Mouse (Mus musculus) hindbrain, embryonic 10.5 days (tissue): ENCODE results near the gene Cttn. TPM values are rescaled to one million over a fixed set of nuclear protein-coding genes. Genes with fewer than 3 reads are reported as not detected.

Experiments
- DNase-seq: peaks from one replicate; pipeline ENCODE4 v3.0.0-alpha.2; 2017; ENCODE audit warnings: low spot score
- H3K27ac ChIP-seq: fragments of 300-500 bp; sonication (generic); 2 replicates; pipeline ENCODE4 v1.5.1; 2016; ENCODE audit warnings: mild to moderate bottlenecking, moderate library complexity
- H3K27me3 ChIP-seq: fragments of 300-500 bp; sonication (generic); 2 replicates; pipeline ENCODE4 v1.6.1; 2016; ENCODE audit warnings: mild to moderate bottlenecking; ENCODE audit not compliant: poor library complexity, insufficient read depth, severe bottlenecking
- H3K36me3 ChIP-seq: fragments of 300-500 bp; sonication (generic); 2 replicates; pipeline ENCODE4 v1.6.1; 2016; ENCODE audit warnings: mild to moderate bottlenecking, moderate library complexity
- H3K4me1 ChIP-seq: fragments of 300-500 bp; sonication (generic); replicated peaks from 2 replicates; pipeline ENCODE4 v1.6.1; 2016; ENCODE audit warnings: mild to moderate bottlenecking
- H3K4me3 ChIP-seq: fragments of 300-500 bp; sonication (generic); 2 replicates; pipeline ENCODE4 v1.5.1; 2016; ENCODE audit warnings: mild to moderate bottlenecking, moderate library complexity
- H3K9me3 ChIP-seq: fragments of 300-500 bp; sonication (generic); 2 replicates; pipeline ENCODE4 v1.6.1; 2016; ENCODE audit warnings: mild to moderate bottlenecking, moderate library complexity
- whole genome bisulfite sequencing: fragments of 180-500 bp; shearing (Covaris S2); methylation state at CpG from one replicate; pipeline ENCODE4 v1.1.7; 2016; 5-methylcytosine and 5-hydroxymethylcytosine counted together
- polyA plus RNA-seq: library from polyadenylated mRNA; unstranded; fragments of >200 nt; fragmentation: Nextera tagmentation; extraction: Ambion mirVana; gene quantifications from 2 replicates; pipeline ENCODE4 v1.2.1, GENCODE M21; 2016

The Cttn gene
- polyA plus RNA-seq, 1 experiment from 2014 or later: 205 TPM

- H3K27ac ChIP-seq: peak overlapping the region; percentile 91
- H3K36me3 ChIP-seq: peaks cover 24% of the 10 kb centered on the region
- DNase-seq: no peak
- H3K4me1 ChIP-seq: peaks cover 20% of the 10 kb centered on the region
- H3K27me3 ChIP-seq: no peaks in the 10 kb centered on the region
- peak overlapping the region; percentile 76 for H3K4me3 ChIP-seq
- no peaks in the 10 kb centered on the region for H3K9me3 ChIP-seq
- 87% methylated on average over 2 of the region's 2 CpGs for WGBS
Measured at GRCm38 (mm10) chr7:144471103-144471502, 294 bp upstream of the Cttn start.

- H3K4me1 ChIP-seq: peaks cover 20% of the 10 kb centered on the region
- H3K9me3 ChIP-seq: no peaks in the 10 kb centered on the region
- WGBS: 1% methylated on average over 31 of the region's 31 CpGs
- DNase-seq: peak; percentile 31
- H3K27me3 ChIP-seq: no peaks in the 10 kb centered on the region
- H3K36me3 ChIP-seq: peaks cover 27% of the 10 kb centered on the region
- peak overlapping the region; percentile 76 for H3K4me3 ChIP-seq
- peak overlapping the region; percentile 91 for H3K27ac ChIP-seq
Measured at GRCm38 (mm10) chr7:144469908-144470544, 783 bp downstream of the Cttn start.

- DNase-seq: peak; percentile 20
Measured at GRCm38 (mm10) chr7:144469181-144469641, 1.6 kb downstream of the Cttn start.

GRCm38 (mm10) chr7:144468741-144469140 lies 2.1 kb downstream of the Cttn start:
- H3K36me3 ChIP-seq: peaks cover 40% of the 10 kb centered on the region
- peaks cover 20% of the 10 kb centered on the region for H3K4me1 ChIP-seq
- no peaks in the 10 kb centered on the region for H3K9me3 ChIP-seq
- 93% methylated on average over 5 of the region's 5 CpGs for WGBS
- no peak for DNase-seq
- H3K4me3 ChIP-seq: peak overlapping the region; percentile 76
- H3K27me3 ChIP-seq: no peaks in the 10 kb centered on the region
- peak overlapping the region; percentile 91; the same call in 1 of the 2 replicates for H3K27ac ChIP-seq

More at GRCm38 (mm10) chr7:144469181-144469641, 1.6 kb downstream of the Cttn start:
- H3K27me3 ChIP-seq: no peaks in the 10 kb centered on the region
- H3K4me3 ChIP-seq: peak overlapping the region; percentile 76
- peaks cover 35% of the 10 kb centered on the region for H3K36me3 ChIP-seq
- WGBS: 18% methylated on average over 4 of the region's 4 CpGs
- no peaks in the 10 kb centered on the region for H3K9me3 ChIP-seq
- H3K4me1 ChIP-seq: peaks cover 20% of the 10 kb centered on the region
- H3K27ac ChIP-seq: peak overlapping the region; percentile 91

GRCm38 (mm10) chr7:144462577-144462976 lies 8.2 kb downstream of the Cttn start:
- Histone ChIP-seq H3K4me1 (no peaks in the 10 kb centered on the region), H3K36me3 (peaks cover 93% of the 10 kb centered on the region), H3K4me3 (no peak overlapping the region), H3K27me3 (no peaks in the 10 kb centered on the region), H3K27ac (no peak overlapping the region), H3K9me3 (no peaks in the 10 kb centered on the region)
- WGBS: 94% methylated on average over 7 of the region's 7 CpGs
- DNase-seq: no peak

GRCm38 (mm10) chr7:144461246-144461902 lies 9.4 kb downstream of the Cttn start:
- Histone ChIP-seq H3K27me3 (no peaks in the 10 kb centered on the region), H3K27ac (no peak overlapping the region), H3K4me3 (no peak overlapping the region), H3K36me3 (peaks cover 100% of the 10 kb centered on the region), H3K4me1 (no peaks in the 10 kb centered on the region), H3K9me3 (no peaks in the 10 kb centered on the region)
- WGBS: 97% methylated on average over 6 of the region's 6 CpGs
- no peak for DNase-seq

GRCm38 (mm10) chr7:144458881-144459280 lies 11.9 kb downstream of the Cttn start:
- no peaks in the 10 kb centered on the region for H3K4me1 ChIP-seq
- no peaks in the 10 kb centered on the region for H3K9me3 ChIP-seq
- H3K27me3 ChIP-seq: no peaks in the 10 kb centered on the region
- no peak for DNase-seq
- no peak overlapping the region for H3K27ac ChIP-seq
- 93% methylated on average over 1 of the region's 1 CpGs for WGBS
- H3K4me3 ChIP-seq: no peak overlapping the region
- H3K36me3 ChIP-seq: peaks cover 100% of the 10 kb centered on the region

GRCm38 (mm10) chr7:144450661-144451060 lies 20.1 kb downstream of the Cttn start:
- H3K4me1 ChIP-seq: no peaks in the 10 kb centered on the region
- no peaks in the 10 kb centered on the region for H3K27me3 ChIP-seq
- WGBS: 96% methylated on average over 9 of the region's 9 CpGs
- no peak overlapping the region for H3K4me3 ChIP-seq
- DNase-seq: no peak
- no peak overlapping the region for H3K27ac ChIP-seq
- peaks cover 100% of the 10 kb centered on the region for H3K36me3 ChIP-seq
- no peaks in the 10 kb centered on the region; the same call in 1 of the 2 replicates for H3K9me3 ChIP-seq

GRCm38 (mm10) chr7:144449637-144450570 lies 20.9 kb downstream of the Cttn start:
- no peaks in the 10 kb centered on the region; the same call in 1 of the 2 replicates for H3K9me3 ChIP-seq
- 95% methylated on average over 13 of the region's 13 CpGs for WGBS
- no peaks in the 10 kb centered on the region for H3K27me3 ChIP-seq
- no peak overlapping the region for H3K4me3 ChIP-seq
- H3K4me1 ChIP-seq: no peaks in the 10 kb centered on the region
- peaks cover 100% of the 10 kb centered on the region for H3K36me3 ChIP-seq
- no peak for DNase-seq
- no peak overlapping the region for H3K27ac ChIP-seq

GRCm38 (mm10) chr7:144448186-144448585 lies 22.6 kb downstream of the Cttn start:
- 90% methylated on average over 1 of the region's 1 CpGs for WGBS
- Histone ChIP-seq H3K4me1 (no peaks in the 10 kb centered on the region), H3K36me3 (peaks cover 99% of the 10 kb centered on the region), H3K27ac (no peak overlapping the region), H3K9me3 (no peaks in the 10 kb centered on the region; the same call in 1 of the 2 replicates), H3K27me3 (no peaks in the 10 kb centered on the region), H3K4me3 (no peak overlapping the region)
- DNase-seq: no peak

- WGBS: 88% methylated on average over 3 of the region's 3 CpGs
- no peak for DNase-seq
Measured at GRCm38 (mm10) chr7:144447146-144447545, 23.7 kb downstream of the Cttn start.

GRCm38 (mm10) chr7:144444788-144445187 lies 26.0 kb downstream of the Cttn start:
- H3K27ac ChIP-seq: no peak overlapping the region
- DNase-seq: no peak
- H3K36me3 ChIP-seq: peaks cover 99% of the 10 kb centered on the region
- no peaks in the 10 kb centered on the region for H3K27me3 ChIP-seq
- 93% methylated on average over 7 of the region's 7 CpGs for WGBS
- H3K4me3 ChIP-seq: no peak overlapping the region
- H3K4me1 ChIP-seq: no peaks in the 10 kb centered on the region
- no peaks in the 10 kb centered on the region; the same call in 1 of the 2 replicates for H3K9me3 ChIP-seq

More at GRCm38 (mm10) chr7:144447146-144447545, 23.7 kb downstream of the Cttn start:
- Histone ChIP-seq H3K4me1 (no peaks in the 10 kb centered on the region), H3K27me3 (no peaks in the 10 kb centered on the region), H3K9me3 (no peaks in the 10 kb centered on the region; the same call in 1 of the 2 replicates), H3K36me3 (peaks cover 99% of the 10 kb centered on the region), H3K27ac (no peak overlapping the region), H3K4me3 (no peak overlapping the region)
